Mouse (Mus musculus) limb, embryonic 12.5 days (tissue): ENCODE data around the gene Gcc2. TPM values are rescaled to one million over a fixed set of nuclear protein-coding genes. Genes with fewer than 3 reads are reported as not detected.

ENCODE experiments used
- ATAC-seq: fragments of 200-750 bp; cut with Nextera tagmentation; 2 replicates; pipeline ENCODE4 v1.8.0; 2017; ENCODE audit warnings: low read depth, moderate TSS enrichment; ENCODE audit not compliant: insufficient number of reproducible peaks, insufficient read depth, low FRiP score, low TSS enrichment
- H3K27ac ChIP-seq: fragments of 300-500 bp; sonication (generic); 2 replicates; pipeline ENCODE4 v1.5.1; 2016; ENCODE audit warnings: mild to moderate bottlenecking, moderate library complexity
- H3K27me3 ChIP-seq: fragments of 300-500 bp; sonication (generic); 2 replicates; pipeline ENCODE4 v1.6.1; 2016; ENCODE audit warnings: mild to moderate bottlenecking, moderate library complexity
- H3K36me3 ChIP-seq: fragments of 300-500 bp; sonication (generic); 2 replicates; pipeline ENCODE4 v1.6.1; 2016; ENCODE audit warnings: mild to moderate bottlenecking, moderate library complexity
- H3K4me1 ChIP-seq: fragments of 300-500 bp; sonication (generic); replicated peaks from 2 replicates; pipeline ENCODE4 v1.6.1; 2016
- H3K4me2 ChIP-seq: fragments of 300-500 bp; sonication (generic); 2 replicates; pipeline ENCODE4 v1.6.1; 2016; ENCODE audit warnings: mild to moderate bottlenecking, moderate library complexity
- H3K4me3 ChIP-seq: fragments of 300-500 bp; sonication (generic); replicated peaks from 2 replicates; pipeline ENCODE4 v1.5.1; 2016; ENCODE audit warnings: mild to moderate bottlenecking
- H3K9ac ChIP-seq: fragments of 300-500 bp; sonication (generic); replicated peaks from 2 replicates; pipeline ENCODE4 v1.6.1; 2016; ENCODE audit warnings: mild to moderate bottlenecking, moderate library complexity
- H3K9me3 ChIP-seq: fragments of 300-500 bp; sonication (generic); 2 replicates; pipeline ENCODE4 v1.6.1; 2016; ENCODE audit warnings: mild to moderate bottlenecking, moderate library complexity
- WGBS: fragments of 180-500 bp; shearing (Covaris S2); methylation state at CpG from one replicate; pipeline ENCODE4 v1.1.7; 2016; 5-methylcytosine and 5-hydroxymethylcytosine counted together
- polyA plus RNA-seq: library from polyadenylated mRNA; unstranded; fragments of >200 nt; fragmentation: Nextera tagmentation; extraction: Ambion mirVana; gene quantifications from 2 replicates; pipeline ENCODE4 v1.2.1, GENCODE M21; 2016

Gcc2 gene
- polyA plus RNA-seq, 1 experiment from 2014 or later = 71.3 TPM

- Histone ChIP-seq H3K36me3 (no peaks in the 10 kb centered on the region; the same call in 1 of the 2 replicates), H3K9me3 (no peaks in the 10 kb centered on the region), H3K4me3 (no peak overlapping the region), H3K4me1 (no peaks in the 10 kb centered on the region; the same call in 1 of the 2 replicates), H3K27me3 (no peaks in the 10 kb centered on the region), H3K27ac (no peak overlapping the region), H3K9ac (no peak overlapping the region), H3K4me2 (no peak overlapping the region)
- ATAC-seq = no peak
- WGBS = 47% methylated on average over 3 of the region's 3 CpGs
These were observed 97.1 kb downstream of the Gcc2 start for GRCm38 (mm10) chr10:58352364-58352763.

- ATAC-seq = no peak
- no peak overlapping the region for H3K9ac ChIP-seq
- no peak overlapping the region for H3K27ac ChIP-seq
- no peaks in the 10 kb centered on the region for H3K9me3 ChIP-seq
- H3K4me3 ChIP-seq = no peak overlapping the region
- WGBS = 59% methylated on average over 3 of the region's 3 CpGs
- H3K36me3 ChIP-seq = no peaks in the 10 kb centered on the region; the same call in none of the 2 replicates
- H3K4me1 ChIP-seq = no peaks in the 10 kb centered on the region; the same call in 1 of the 2 replicates
- H3K4me2 ChIP-seq = no peak overlapping the region
- no peaks in the 10 kb centered on the region for H3K27me3 ChIP-seq
These were observed 99.3 kb downstream of the Gcc2 start for GRCm38 (mm10) chr10:58354561-58354960.

Other genes starting within 250 kb of the Gcc2 start
- gene AW822073, start 30.6 kb upstream of the Gcc2 start, polyA plus RNA-seq = not detected in 2 replicates
- not detected in 2 replicates for gene Duxf3, start 22.8 kb upstream of the Gcc2 start, polyA plus RNA-seq
- gene Gm4981, start 18.8 kb upstream of the Gcc2 start, polyA plus RNA-seq = not detected in 2 replicates
- 107 TPM in 2 replicates for gene Lims1, start 68.0 kb downstream of the Gcc2 start, polyA plus RNA-seq
- gene Ranbp2, start 191.4 kb downstream of the Gcc2 start, polyA plus RNA-seq = 29.3 and 30.4 TPM in 2 replicates
- 13.9 and 15.4 TPM in 2 replicates for gene Ccdc138, start 242.5 kb downstream of the Gcc2 start, polyA plus RNA-seq